Mouse (Mus musculus) limb, embryonic 13.5 days (tissue): ENCODE measurements around the gene Vps13d. TPM values are rescaled to one million over a fixed set of nuclear protein-coding genes. Genes with fewer than 3 reads are reported as not detected.

Source experiments
- ATAC-seq: fragments of 200-750 bp; cut with Nextera tagmentation; 2 replicates; pipeline ENCODE4 v1.8.0; 2017; ENCODE audit warnings: low read depth, moderate number of reproducible peaks, moderate TSS enrichment; ENCODE audit not compliant: low FRiP score
- H3K27ac ChIP-seq: fragments of 300-500 bp; sonication (generic); 2 replicates; pipeline ENCODE4 v1.5.1; 2015; ENCODE audit warnings: inconsistent platforms, mild to moderate bottlenecking, moderate library complexity
- H3K27me3 ChIP-seq: fragments of 300-500 bp; sonication (generic); 2 replicates; pipeline ENCODE4 v1.6.1; 2015; ENCODE audit warnings: mild to moderate bottlenecking, inconsistent platforms
- H3K36me3 ChIP-seq: fragments of 300-500 bp; sonication (generic); 2 replicates; pipeline ENCODE4 v1.6.1; 2015; ENCODE audit warnings: inconsistent platforms, mild to moderate bottlenecking, moderate library complexity
- H3K4me1 ChIP-seq: fragments of 300-500 bp; sonication (generic); 2 replicates; pipeline ENCODE4 v1.6.1; 2015; ENCODE audit warnings: inconsistent platforms
- H3K4me2 ChIP-seq: fragments of 300-500 bp; sonication (generic); replicated peaks from 2 replicates; pipeline ENCODE4 v1.6.1; 2015; ENCODE audit warnings: inconsistent platforms, mild to moderate bottlenecking, moderate library complexity
- H3K4me3 ChIP-seq: fragments of 300-500 bp; sonication (generic); 2 replicates; pipeline ENCODE4 v1.5.1; 2015; ENCODE audit warnings: moderate library complexity, mild to moderate bottlenecking, inconsistent platforms
- H3K9ac ChIP-seq: fragments of 300-500 bp; sonication (generic); 2 replicates; pipeline ENCODE4 v1.6.1; 2015; ENCODE audit warnings: mild to moderate bottlenecking, inconsistent platforms
- H3K9me3 ChIP-seq: fragments of 300-500 bp; sonication (generic); 2 replicates; pipeline ENCODE4 v1.6.1; 2016; ENCODE audit warnings: inconsistent platforms
- WGBS: fragments of 180-500 bp; shearing (Covaris S2); methylation state at CpG from one replicate; pipeline ENCODE4 v1.1.7; 2015; 5-methylcytosine and 5-hydroxymethylcytosine counted together
- polyA plus RNA-seq: library from polyadenylated mRNA; unstranded; fragments of >200 nt; fragmentation: Nextera tagmentation; extraction: Ambion mirVana; gene quantifications from 2 replicates; pipeline ENCODE4 v1.2.1, GENCODE M21; 2015

Gene Vps13d
- polyA plus RNA-seq, 1 experiment from 2014 or later: 13.1 TPM

GRCm38 (mm10) chr4:145209076-145209689 lies 14.4 kb upstream of the Vps13d start:
- Histone ChIP-seq H3K27me3 (no peaks in the 10 kb centered on the region), H3K4me2 (no peak overlapping the region), H3K36me3 (no peaks in the 10 kb centered on the region), H3K4me1 (peaks cover 9% of the 10 kb centered on the region; the same call in 1 of the 2 replicates), H3K9ac (no peak overlapping the region), H3K9me3 (no peaks in the 10 kb centered on the region), H3K4me3 (no peak overlapping the region), H3K27ac (no peak overlapping the region)
- no peak for ATAC-seq
- 79% methylated on average over 6 of the region's 6 CpGs for WGBS

GRCm38 (mm10) chr4:145207718-145208371 lies 13.0 kb upstream of the Vps13d start:
- no peak for ATAC-seq
- H3K4me2 ChIP-seq: no peak overlapping the region
- no peak overlapping the region for H3K27ac ChIP-seq
- H3K9me3 ChIP-seq: no peaks in the 10 kb centered on the region
- no peaks in the 10 kb centered on the region for H3K27me3 ChIP-seq
- 71% methylated on average over 3 of the region's 3 CpGs for WGBS
- H3K4me3 ChIP-seq: no peak overlapping the region
- no peak overlapping the region for H3K9ac ChIP-seq
- peaks cover 9% of the 10 kb centered on the region; the same call in 1 of the 2 replicates for H3K4me1 ChIP-seq
- H3K36me3 ChIP-seq: no peaks in the 10 kb centered on the region

- Histone ChIP-seq H3K27ac (no peak overlapping the region), H3K36me3 (no peaks in the 10 kb centered on the region), H3K27me3 (no peaks in the 10 kb centered on the region), H3K4me2 (no peak overlapping the region), H3K4me3 (no peak overlapping the region), H3K9me3 (no peaks in the 10 kb centered on the region), H3K9ac (no peak overlapping the region), H3K4me1 (peaks cover 14% of the 10 kb centered on the region; the same call in 1 of the 2 replicates)
- ATAC-seq: no peak
- 89% methylated on average over 8 of the region's 8 CpGs for WGBS
Observed at GRCm38 (mm10) chr4:145204779-145205178, 10.0 kb upstream of the Vps13d start.

- ATAC-seq: no peak
- 69% methylated on average over 2 of the region's 2 CpGs for WGBS
- H3K4me3 ChIP-seq: no peak overlapping the region
Observed at GRCm38 (mm10) chr4:145203305-145203704, 8.5 kb upstream of the Vps13d start.

GRCm38 (mm10) chr4:145201424-145201823 lies 6.6 kb upstream of the Vps13d start:
- no peak for ATAC-seq
- peaks cover 6% of the 10 kb centered on the region; the same call in 1 of the 2 replicates for H3K4me1 ChIP-seq
- WGBS: 69% methylated on average over 3 of the region's 3 CpGs
- H3K36me3 ChIP-seq: no peaks in the 10 kb centered on the region
- H3K27ac ChIP-seq: no peak overlapping the region
- H3K4me3 ChIP-seq: no peak overlapping the region
- no peak overlapping the region for H3K9ac ChIP-seq
- no peak overlapping the region for H3K4me2 ChIP-seq
- H3K9me3 ChIP-seq: no peaks in the 10 kb centered on the region
- no peaks in the 10 kb centered on the region for H3K27me3 ChIP-seq

More at GRCm38 (mm10) chr4:145203305-145203704, 8.5 kb upstream of the Vps13d start:
- Histone ChIP-seq H3K36me3 (no peaks in the 10 kb centered on the region), H3K9ac (no peak overlapping the region), H3K4me1 (peaks cover 9% of the 10 kb centered on the region; the same call in 1 of the 2 replicates), H3K4me2 (no peak overlapping the region), H3K27me3 (no peaks in the 10 kb centered on the region), H3K9me3 (no peaks in the 10 kb centered on the region), H3K27ac (no peak overlapping the region)

- Histone ChIP-seq H3K4me3 (no peak overlapping the region), H3K9ac (peak overlapping the region; percentile 19; the same call in 1 of the 2 replicates), H3K27me3 (no peaks in the 10 kb centered on the region), H3K36me3 (no peaks in the 10 kb centered on the region), H3K4me2 (no peak overlapping the region), H3K27ac (no peak overlapping the region), H3K4me1 (peaks cover 8% of the 10 kb centered on the region; the same call in 1 of the 2 replicates), H3K9me3 (no peaks in the 10 kb centered on the region)
- WGBS: 31% methylated on average over 11 of the region's 11 CpGs
- no peak for ATAC-seq
Observed at GRCm38 (mm10) chr4:145199982-145200699, 5.3 kb upstream of the Vps13d start.

GRCm38 (mm10) chr4:145196586-145196985 lies 1.8 kb upstream of the Vps13d start:
- peaks cover 30% of the 10 kb centered on the region for H3K4me1 ChIP-seq
- no peak overlapping the region for H3K4me3 ChIP-seq
- H3K4me2 ChIP-seq: no peak overlapping the region
- H3K27me3 ChIP-seq: no peaks in the 10 kb centered on the region
- WGBS: 84% methylated on average over 4 of the region's 4 CpGs
- H3K9me3 ChIP-seq: no peaks in the 10 kb centered on the region
- H3K36me3 ChIP-seq: no peaks in the 10 kb centered on the region
- H3K27ac ChIP-seq: no peak overlapping the region
- ATAC-seq: no peak
- H3K9ac ChIP-seq: no peak overlapping the region

GRCm38 (mm10) chr4:145195172-145195571 lies 367 bp upstream of the Vps13d start:
- Histone ChIP-seq H3K9ac (peak overlapping the region; percentile 92; the same call in 1 of the 2 replicates), H3K27me3 (no peaks in the 10 kb centered on the region), H3K4me3 (peak overlapping the region; percentile 89), H3K4me1 (peaks cover 27% of the 10 kb centered on the region), H3K36me3 (peaks cover 3% of the 10 kb centered on the region), H3K9me3 (no peaks in the 10 kb centered on the region), H3K27ac (no peak overlapping the region), H3K4me2 (peak overlapping the region; percentile 95)
- no peak; the same call in none of the 2 replicates for ATAC-seq
- 18% methylated on average over 5 of the region's 5 CpGs for WGBS

GRCm38 (mm10) chr4:145193991-145194511 lies 754 bp downstream of the Vps13d start:
- Histone ChIP-seq H3K27me3 (no peaks in the 10 kb centered on the region), H3K9me3 (no peaks in the 10 kb centered on the region), H3K4me1 (peaks cover 24% of the 10 kb centered on the region), H3K9ac (peak overlapping the region; percentile 92), H3K27ac (peak overlapping the region; percentile 67), H3K4me3 (peak overlapping the region; percentile 89), H3K4me2 (peak overlapping the region; percentile 95), H3K36me3 (peaks cover 14% of the 10 kb centered on the region)
- 1% methylated on average over 10 of the region's 10 CpGs for WGBS
- peak; percentile 35 for ATAC-seq

- Histone ChIP-seq H3K4me2 (peak overlapping the region; percentile 95), H3K9ac (0 out of 2 replicates have a peak overlapping the region, but pooled peaks have one; percentile 92), H3K36me3 (peaks cover 19% of the 10 kb centered on the region), H3K27me3 (no peaks in the 10 kb centered on the region), H3K4me1 (peaks cover 24% of the 10 kb centered on the region), H3K9me3 (no peaks in the 10 kb centered on the region), H3K4me3 (peak overlapping the region; percentile 89), H3K27ac (peak overlapping the region; percentile 39; the same call in 1 of the 2 replicates)
- WGBS: 22% methylated on average over 3 of the region's 3 CpGs
- no peak for ATAC-seq
Observed at GRCm38 (mm10) chr4:145193406-145193805, 1.4 kb downstream of the Vps13d start.

- Histone ChIP-seq H3K4me1 (peaks cover 24% of the 10 kb centered on the region), H3K4me2 (peak overlapping the region; percentile 95), H3K27me3 (no peaks in the 10 kb centered on the region), H3K9me3 (no peaks in the 10 kb centered on the region), H3K9ac (no peak overlapping the region), H3K36me3 (peaks cover 21% of the 10 kb centered on the region), H3K27ac (no peak overlapping the region), H3K4me3 (no peak overlapping the region; the same call in 1 of the 2 replicates)
- no peak for ATAC-seq
Observed at GRCm38 (mm10) chr4:145192686-145193085, 2.1 kb downstream of the Vps13d start.

GRCm38 (mm10) chr4:145188561-145188960 lies 6.2 kb downstream of the Vps13d start:
- H3K36me3 ChIP-seq: peaks cover 56% of the 10 kb centered on the region
- 0 out of 2 replicates have a peak, but pooled peaks cover 2% of the 10 kb centered on the region for H3K9me3 ChIP-seq
- ATAC-seq: no peak

More at GRCm38 (mm10) chr4:145188561-145188960, 6.2 kb downstream of the Vps13d start:
- Histone ChIP-seq H3K4me1 (peaks cover 13% of the 10 kb centered on the region), H3K4me2 (no peak overlapping the region), H3K4me3 (no peak overlapping the region), H3K27me3 (no peaks in the 10 kb centered on the region), H3K27ac (no peak overlapping the region), H3K9ac (no peak overlapping the region)
